Mouse (Mus musculus): ENCODE results near the gene Hspa14.

The Hspa14 gene

DNA sequence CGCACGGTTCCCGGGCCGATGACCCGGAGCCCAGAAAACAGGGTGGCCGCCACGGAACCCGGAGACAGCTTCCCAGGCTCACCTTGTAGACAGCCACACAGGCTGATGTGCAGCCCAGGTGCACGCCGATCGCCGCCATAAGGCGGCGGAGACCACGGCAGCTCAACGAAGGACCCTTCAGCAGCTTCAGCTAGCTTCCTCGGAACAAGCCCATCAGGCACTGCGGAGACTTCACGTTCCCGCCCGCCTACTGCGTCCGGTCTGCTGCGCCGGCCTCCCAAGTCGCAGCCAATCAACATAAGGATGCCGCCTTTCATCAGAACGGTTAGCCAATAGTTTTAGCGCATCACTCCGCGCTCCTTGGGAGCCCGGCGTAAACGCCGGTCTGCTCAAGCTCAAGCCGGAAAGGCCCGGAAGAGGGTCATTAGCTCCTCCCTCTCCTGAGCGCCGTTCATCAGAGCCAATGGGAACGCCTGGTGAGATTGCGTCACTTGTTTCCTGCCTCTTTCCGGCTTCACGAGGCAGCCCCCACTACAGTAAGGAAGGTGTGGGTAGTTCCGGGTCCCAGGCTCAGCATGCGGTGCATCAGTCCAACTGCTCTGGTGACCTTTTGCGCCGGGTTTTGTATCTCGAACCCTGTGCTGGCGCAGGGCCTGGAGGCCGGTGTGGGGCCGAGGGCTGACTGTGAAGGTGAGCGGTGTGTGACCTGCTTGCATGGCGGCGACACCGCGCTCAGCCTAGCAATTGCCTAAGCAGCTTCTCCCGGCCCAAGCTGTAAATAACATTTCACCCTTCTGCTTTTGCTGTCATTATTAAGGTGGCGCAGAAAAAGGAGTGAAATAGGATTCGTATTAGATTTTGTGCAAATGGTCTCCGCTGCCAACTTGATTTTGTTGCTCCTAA lies at the start of gene Hspa14, which contains the start of the genes Gm45902 and Cdnf:
Hspa14 (minus strand) TSS at position 263 of the 903 bp plus-strand sequence.
Gm45902 (minus strand) TSS at position 239 of the 903 bp plus-strand sequence.
Cdnf (plus strand) TSS at position 479 of the 903 bp plus-strand sequence.
- DNase-seq = peak; percentile 99

GRCm38 (mm10) chr2:3546588-3546987 lies 34.0 kb upstream of the Hspa14 start:
- peak; percentile 67 for DNase-seq

GRCm38 (mm10) chr2:3546055-3546454 lies 33.4 kb upstream of the Hspa14 start:
- DNase-seq = no peak

DNA sequence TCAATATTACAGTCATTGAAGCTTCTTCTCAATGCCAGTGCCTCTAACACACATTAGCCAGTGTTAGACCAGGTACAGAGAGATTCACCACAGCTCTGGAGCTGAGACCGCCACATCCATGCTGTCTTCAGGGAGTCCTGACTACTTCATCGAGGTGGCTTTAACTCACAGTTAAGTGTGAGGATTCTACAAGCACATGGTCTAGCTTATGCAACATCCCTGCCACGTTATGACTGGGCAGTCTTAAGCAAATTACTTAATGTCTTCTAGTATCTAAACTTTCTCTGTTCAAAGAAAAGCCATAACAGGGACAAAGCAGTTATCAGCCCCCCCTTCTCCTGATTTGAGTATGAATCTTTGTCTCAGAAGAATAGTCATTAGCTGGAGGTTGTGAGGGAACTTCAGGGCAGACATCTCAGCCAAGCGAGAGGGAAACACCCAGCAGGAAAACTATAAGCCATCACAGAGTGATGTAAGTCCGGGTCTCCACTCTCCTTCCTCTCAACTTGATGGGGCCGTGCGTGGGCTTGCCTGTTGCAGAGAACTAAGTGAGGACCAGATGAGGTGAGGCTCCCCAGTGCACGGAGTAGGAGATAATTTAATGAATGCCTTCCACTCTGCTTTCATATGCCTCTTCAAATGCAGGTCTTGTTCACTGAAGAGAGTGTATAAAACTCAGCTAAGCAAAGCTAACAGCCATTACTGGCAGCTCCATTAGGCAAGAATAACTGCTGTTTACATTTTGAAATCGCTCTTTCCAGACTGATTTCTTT lies 28.9 kb upstream of the Hspa14 start:
- DNase-seq = no peak

GRCm38 (mm10) chr2:3526288-3526687 lies 13.7 kb upstream of the Hspa14 start:
- DNase-seq = no peak

DNA sequence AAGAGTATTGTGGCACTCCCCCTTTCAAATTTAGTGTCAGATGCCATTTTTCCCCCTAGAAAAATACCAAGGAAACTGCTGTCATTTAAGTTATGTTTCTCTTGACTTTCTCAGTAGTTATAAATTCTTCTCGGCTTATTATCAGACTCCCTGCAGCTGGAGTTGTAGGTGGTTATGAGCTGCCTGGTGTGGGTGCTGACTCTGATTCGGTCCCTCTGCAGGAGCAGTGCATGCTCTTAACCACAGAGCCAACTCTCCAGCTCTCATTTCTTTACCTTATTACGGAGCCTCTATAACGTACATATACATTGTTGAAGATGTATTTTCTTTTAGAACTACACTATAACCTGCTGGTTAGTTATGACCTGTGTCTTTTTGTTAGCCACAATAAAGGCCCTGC lies 9.9 kb upstream of the Hspa14 start:
- DNase-seq = no peak

GRCm38 (mm10) chr2:3512076-3512475 lies 538 bp downstream of the Hspa14 start:
- DNase-seq = peak; percentile 72

- DNase-seq = no peak
Observed at GRCm38 (mm10) chr2:3500886-3501285, 11.7 kb downstream of the Hspa14 start.

- DNase-seq = no peak
Observed at GRCm38 (mm10) chr2:3499543-3499942, 13.1 kb downstream of the Hspa14 start.

DNA sequence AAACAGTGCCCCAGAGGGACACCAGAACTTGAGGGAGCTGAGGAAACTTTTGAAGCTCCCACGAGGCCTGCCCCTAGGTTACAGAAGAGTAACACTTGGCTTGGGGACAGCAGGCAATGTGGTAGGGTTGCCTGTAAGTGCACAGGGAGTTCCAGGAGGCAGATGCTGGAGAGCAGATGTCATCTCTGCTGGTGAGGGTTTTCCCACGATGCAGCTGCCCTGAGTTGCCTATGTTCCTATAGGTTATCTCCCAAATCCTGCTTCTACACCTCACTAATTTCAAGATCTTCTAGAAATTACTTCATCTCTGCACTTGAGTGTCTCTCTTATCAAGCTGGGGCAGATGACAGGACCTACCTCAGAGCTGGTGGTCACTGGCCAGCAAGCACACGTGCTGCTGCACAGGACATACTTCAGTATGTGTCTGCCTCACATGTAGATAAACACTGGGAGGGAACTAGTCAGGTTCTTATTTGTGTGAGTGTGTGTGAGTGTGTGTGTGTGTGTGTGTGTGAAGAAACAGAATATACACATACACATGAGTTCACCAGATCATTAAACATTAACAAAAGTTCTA lies 18.7 kb downstream of the Hspa14 start:
- DNase-seq = no peak

- no peak for DNase-seq
Observed at GRCm38 (mm10) chr2:3489816-3490215, 22.8 kb downstream of the Hspa14 start.

DNA sequence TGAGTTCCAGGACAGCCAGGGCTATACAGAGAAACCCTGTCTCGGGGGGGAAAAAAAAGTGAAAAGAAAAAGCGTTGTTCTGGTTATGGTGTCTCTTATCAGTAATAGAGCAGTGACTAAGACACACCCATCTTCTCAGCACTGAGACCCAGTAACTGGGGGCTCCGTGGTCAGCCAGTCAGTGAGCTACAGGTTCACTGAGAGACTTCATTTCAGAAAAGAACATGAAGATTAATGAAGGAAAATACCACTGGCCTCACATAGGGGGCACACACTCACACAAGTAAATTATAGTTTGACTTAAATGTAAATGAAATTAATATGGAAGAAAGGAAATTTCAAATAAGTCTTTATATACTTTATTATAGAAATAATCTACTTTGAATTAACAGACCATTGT lies 32.4 kb downstream of the Hspa14 start:
- no peak for DNase-seq

DNA sequence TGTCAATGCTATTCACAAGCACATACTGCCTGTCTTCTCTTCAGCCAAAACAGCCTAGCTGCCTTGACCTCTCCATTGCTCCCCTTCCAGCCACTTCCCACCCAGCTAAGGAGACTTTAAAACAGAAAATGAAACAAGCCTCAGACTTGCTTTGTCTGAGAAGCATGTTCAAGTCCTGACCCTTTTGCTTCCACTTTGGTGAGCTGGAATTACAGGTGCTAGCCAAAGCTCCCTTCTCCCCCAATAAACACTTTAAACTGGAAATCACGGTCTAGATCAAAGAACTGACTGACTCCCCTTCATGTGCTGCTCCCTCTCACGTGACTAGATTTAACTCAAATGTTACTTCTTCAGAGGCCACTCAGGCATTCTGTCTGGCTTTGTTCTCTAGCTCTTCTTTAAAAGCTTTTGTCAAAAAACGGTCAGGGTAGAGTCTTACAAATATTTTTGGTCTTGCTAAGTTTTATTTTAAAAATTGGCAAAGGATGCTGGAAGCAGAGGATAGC lies 36.8 kb downstream of the Hspa14 start:
- DNase-seq = no peak

DNA sequence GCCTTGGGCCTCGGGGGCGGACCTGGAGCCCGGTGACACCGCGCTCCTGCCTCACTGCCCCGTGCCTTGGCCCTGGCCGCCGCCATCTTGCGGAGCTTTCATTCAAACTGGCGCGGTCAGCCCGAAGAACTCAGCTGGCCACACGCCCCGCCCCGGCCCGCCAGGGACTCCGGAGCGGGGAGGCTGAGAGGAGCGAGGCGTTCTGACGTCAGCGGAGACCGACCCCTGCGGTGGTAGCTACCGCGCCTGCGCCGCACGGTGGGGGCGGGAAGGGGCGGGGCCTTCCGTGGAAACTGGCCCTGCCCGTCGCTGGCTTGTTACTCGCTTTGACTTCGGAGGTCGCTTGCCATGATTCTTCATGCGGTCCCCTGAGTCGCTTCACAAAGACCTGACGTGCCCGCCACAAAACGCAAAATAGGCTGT lies 37.7 kb downstream of the Hspa14 start, which contains the start of gene Suv39h2:
Suv39h2 (minus strand) TSS at position 171 of the 423 bp plus-strand sequence.
- peak; percentile 95 for DNase-seq

GRCm38 (mm10) chr2:3474361-3474805 lies 38.2 kb downstream of the Hspa14 start:
- peak; percentile 77 for DNase-seq

DNA sequence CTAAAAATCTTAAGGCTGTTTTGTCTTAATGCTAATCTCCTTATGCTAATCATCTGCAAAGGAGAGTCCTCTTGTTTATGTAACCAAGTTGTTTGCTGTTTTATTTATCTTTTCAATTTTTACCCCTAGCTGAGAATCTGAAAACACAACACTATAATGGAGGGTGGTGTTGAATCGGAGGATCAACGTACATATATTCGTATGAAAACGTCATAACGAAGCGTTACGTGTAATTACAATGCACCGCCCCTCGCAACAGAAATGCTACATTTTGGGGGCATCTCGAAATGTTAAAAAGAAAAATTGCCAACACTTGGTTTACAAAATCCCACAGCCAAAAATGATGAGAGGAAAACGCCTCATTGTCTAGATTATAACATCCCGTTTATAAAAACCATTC lies 38.7 kb downstream of the Hspa14 start:
- no peak for DNase-seq

DNA sequence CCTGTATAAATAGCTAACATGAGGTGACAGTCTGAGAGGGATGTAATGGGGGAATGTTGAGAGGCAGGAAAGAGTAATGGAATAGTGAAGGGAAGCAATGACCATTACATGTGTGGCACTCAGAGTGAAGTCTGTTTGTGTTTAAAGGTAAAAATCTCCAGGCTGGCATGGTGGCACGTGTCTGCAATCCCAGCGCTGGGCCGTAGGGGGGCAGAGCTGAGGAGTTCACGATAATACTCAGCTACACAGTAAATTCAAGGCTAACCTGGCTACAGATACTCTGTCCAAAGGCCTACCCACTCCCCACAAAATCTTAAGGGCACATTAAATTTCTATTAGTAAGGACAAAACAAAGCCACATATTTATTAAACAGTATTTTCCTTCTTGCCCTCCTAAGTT lies 56.0 kb downstream of the Hspa14 start:
- DNase-seq = no peak

GRCm38 (mm10) chr2:3453096-3453495 lies 59.5 kb downstream of the Hspa14 start:
- no peak for DNase-seq

- DNase-seq = no peak
Observed at GRCm38 (mm10) chr2:3449431-3449830, 63.2 kb downstream of the Hspa14 start.

DNA sequence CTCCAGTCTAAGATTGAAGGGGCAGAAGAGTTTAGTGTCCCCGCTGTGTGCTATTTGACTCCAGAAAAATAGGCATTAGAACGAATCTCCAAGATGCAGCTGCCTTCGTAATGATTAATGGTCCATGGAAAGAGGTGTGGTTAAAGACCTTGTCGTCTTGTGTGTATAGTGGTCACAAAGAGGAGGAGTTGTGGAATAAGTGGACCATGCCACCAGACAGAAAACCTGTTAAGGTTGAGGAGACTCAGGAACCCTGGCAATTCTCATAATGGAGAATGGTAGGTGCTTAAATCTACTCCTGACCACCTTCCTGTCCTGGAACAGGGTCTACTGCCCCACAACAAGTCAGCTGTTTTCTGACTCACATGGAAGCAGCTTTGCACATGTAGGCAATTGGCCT lies 66.6 kb downstream of the Hspa14 start:
- no peak for DNase-seq

DNA sequence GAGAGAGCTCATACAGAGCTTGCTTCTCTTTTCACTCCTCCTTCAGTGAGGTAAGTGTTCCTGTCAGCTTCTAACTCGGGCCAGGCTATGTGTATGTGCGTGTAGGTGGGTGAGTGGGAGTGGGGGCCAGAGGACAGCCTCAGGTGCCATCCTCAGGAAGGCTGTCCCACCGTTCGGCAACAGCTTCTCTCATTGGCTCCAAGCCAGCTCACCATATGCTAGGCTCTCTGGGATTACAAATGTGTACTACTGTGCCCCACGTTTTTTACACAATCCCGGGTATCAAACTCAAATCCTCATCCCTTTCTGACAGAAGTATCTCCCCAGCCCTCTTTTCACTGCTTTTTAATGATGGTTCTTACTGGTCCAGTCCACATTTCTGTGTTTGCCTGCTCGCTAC lies 68.4 kb downstream of the Hspa14 start:
- DNase-seq = no peak
